Comparison of ENCODE assay signal across 19 mouse cellular contexts in the genomic region with DNA sequence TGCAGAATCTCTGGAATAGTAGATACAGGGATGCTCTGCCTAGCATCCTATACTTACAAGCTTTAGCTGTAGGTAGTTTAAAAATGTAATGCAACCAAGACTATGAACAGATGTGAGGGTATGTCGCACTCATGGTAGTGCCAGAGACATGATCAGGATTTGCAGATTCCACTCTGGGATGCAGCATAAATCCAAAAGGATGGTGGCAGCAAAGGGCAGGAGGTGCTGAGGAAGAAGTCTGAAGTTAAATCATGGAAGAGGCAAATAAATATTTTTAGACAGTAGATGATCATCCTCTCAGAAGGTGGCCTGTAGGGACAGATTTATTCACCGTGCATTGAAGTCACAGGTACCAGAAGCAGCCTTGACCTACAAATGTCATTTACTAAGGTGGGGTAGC.
DNase-seq lines count a peak whose midpoint lies in the region; ATAC-seq and TF ChIP-seq lines count a peak whose summit lies in the region.
"Had no signal": no experiment of that assay in that cellular context is flagged by ENCODE, and none has a peak within 500 bp of the region (broad histone marks: within the 10 kb centered on the region; RNA-seq: fewer than 3 reads in every experiment).

No protein-coding gene starts in this region.

- no peak overlapping the region for H3K4me2 ChIP-seq in forebrain, postnatal 0 days (ENCODE audit: low read depth)
- H3K4me2 ChIP-seq in forebrain, embryonic 11.5 days (ENCODE audit: low read depth, low read length, severe bottlenecking), result no peak overlapping the region
- H3K4me2 ChIP-seq in stomach, postnatal 0 days (replicated peaks; ENCODE audit: low read depth), result no peak overlapping the region
- H3K4me2 ChIP-seq: hindbrain, embryonic 13.5 days had no signal

- WGBS in forebrain, postnatal 0 days, result 90% methylated on average over 2 of the region's 2 CpGs
- 89% methylated on average over 2 of the region's 2 CpGs for WGBS in forebrain, embryonic 11.5 days
- 89% methylated on average over 2 of the region's 2 CpGs for WGBS in stomach, postnatal 0 days

- H3K9ac ChIP-seq in forebrain, postnatal 0 days, result no peak overlapping the region
- H3K9ac ChIP-seq in forebrain, embryonic 11.5 days (ENCODE audit: low read length), result no peak overlapping the region
- H3K9ac ChIP-seq in stomach, postnatal 0 days (ENCODE audit: low read length), result no peak overlapping the region
- H3K9ac ChIP-seq: hindbrain, embryonic 13.5 days had no signal

- no peak overlapping the region for H3K27ac ChIP-seq in forebrain, postnatal 0 days (ENCODE audit: low read depth, low read length)
- H3K27ac ChIP-seq in forebrain, embryonic 11.5 days (ENCODE audit: low read depth, low read length), result no peak overlapping the region
- H3K27ac ChIP-seq in layer of hippocampus, adult 2 months, result no peak overlapping the region
- H3K27ac ChIP-seq in stomach, postnatal 0 days (replicated peaks), result no peak overlapping the region
- H3K27ac ChIP-seq: embryonic facial prominence, embryonic 10.5 days; heart, embryonic 10.5 days; hindbrain, embryonic 13.5 days had no signal

- DNase-seq in forebrain, postnatal 0 days, result no peak
- no peak for DNase-seq in forebrain, embryonic 11.5 days (ENCODE audit: low spot score)
- DNase-seq in layer of hippocampus, adult 2 months (ENCODE audit: low spot score in 2 of 2), result no peak
- no peak for DNase-seq in layer of hippocampus, adult 11-12 months (ENCODE audit: low spot score)
- peak; percentile 21 for DNase-seq in brain, adult 2 months (ENCODE audit: low read depth, low spot score)
- DNase-seq in stomach, postnatal 0 days (ENCODE audit: low spot score), result no peak
- DNase-seq: adrenal gland, postnatal 14 days; cerebellum, adult 9-10 months; gastrocnemius, postnatal 36 days; heart, adult 11 months; heart, postnatal 10 days; heart, postnatal 4 days had no signal

- no peak for ATAC-seq in forebrain, postnatal 0 days
- no peak for ATAC-seq in forebrain, embryonic 11.5 days (replicated peaks; ENCODE audit: low FRiP score)
- no peak for ATAC-seq in stomach, postnatal 0 days (ENCODE audit: low FRiP score, low TSS enrichment)
- ATAC-seq: activated CD4-positive, CD25-positive, alpha-beta regulatory T cell, adult 4 months; forebrain, embryonic 14.5 days; Patski had no signal

- no peaks in the 10 kb centered on the region for H3K36me3 ChIP-seq in forebrain, postnatal 0 days (ENCODE audit: insufficient read depth)
- no peaks in the 10 kb centered on the region for H3K36me3 ChIP-seq in forebrain, embryonic 11.5 days (ENCODE audit: control insufficient read depth, insufficient read depth, low read length)
- no peaks in the 10 kb centered on the region for H3K36me3 ChIP-seq in stomach, postnatal 0 days (ENCODE audit: control insufficient read depth, insufficient read depth, low read length)
- H3K36me3 ChIP-seq: embryonic facial prominence, embryonic 10.5 days; heart, embryonic 10.5 days; hindbrain, embryonic 13.5 days had no signal

- no peaks in the 10 kb centered on the region for H3K9me3 ChIP-seq in forebrain, postnatal 0 days (ENCODE audit: low read length)
- no peaks in the 10 kb centered on the region for H3K9me3 ChIP-seq in forebrain, embryonic 11.5 days (ENCODE audit: control insufficient read depth, low read length)
- H3K9me3 ChIP-seq in stomach, postnatal 0 days (ENCODE audit: control insufficient read depth, low read length), result no peaks in the 10 kb centered on the region
- H3K9me3 ChIP-seq: embryonic facial prominence, embryonic 10.5 days; heart, embryonic 10.5 days; hindbrain, embryonic 13.5 days had no signal

- H3K4me1 ChIP-seq in forebrain, postnatal 0 days (ENCODE audit: insufficient read depth), result no peaks in the 10 kb centered on the region
- no peaks in the 10 kb centered on the region for H3K4me1 ChIP-seq in forebrain, embryonic 11.5 days (replicated peaks; ENCODE audit: control insufficient read depth, insufficient read depth, low read length)
- no peaks in the 10 kb centered on the region for H3K4me1 ChIP-seq in stomach, postnatal 0 days (replicated peaks; ENCODE audit: control insufficient read depth, insufficient read depth)
- H3K4me1 ChIP-seq: hindbrain, embryonic 13.5 days had no signal

- no peak for TF ChIP-seq EP300 in stomach, postnatal 0 days (optimal IDR thresholded peaks at IDR 0.05)

- no peaks in the 10 kb centered on the region for H3K27me3 ChIP-seq in forebrain, postnatal 0 days (ENCODE audit: insufficient read depth, low read length)
- no peaks in the 10 kb centered on the region for H3K27me3 ChIP-seq in forebrain, embryonic 11.5 days (ENCODE audit: control insufficient read depth, insufficient read depth, low read length)
- H3K27me3 ChIP-seq in stomach, postnatal 0 days (ENCODE audit: control insufficient read depth, insufficient read depth, low read length), result no peaks in the 10 kb centered on the region
- H3K27me3 ChIP-seq: CH12.LX; hindbrain, embryonic 13.5 days; Patski had no signal

- H3K4me3 ChIP-seq in forebrain, postnatal 0 days (ENCODE audit: low read depth, low read length), result no peak overlapping the region
- H3K4me3 ChIP-seq in forebrain, embryonic 11.5 days (ENCODE audit: low read depth, low read length), result no peak overlapping the region
- no peak overlapping the region for H3K4me3 ChIP-seq in layer of hippocampus, adult 2 months
- H3K4me3 ChIP-seq in stomach, postnatal 0 days (ENCODE audit: low read depth, low read length), result no peak overlapping the region
- H3K4me3 ChIP-seq: embryonic facial prominence, embryonic 10.5 days; heart, embryonic 10.5 days; hindbrain, embryonic 13.5 days had no signal

- peak; percentile 47 for TF ChIP-seq CTCF in forebrain, postnatal 0 days (IDR thresholded peaks at IDR 0.05; ENCODE audit: low read depth)
- TF ChIP-seq CTCF in layer of hippocampus, adult 2 months (conservative IDR thresholded peaks at IDR 0.05), result peak; percentile 44
- TF ChIP-seq CTCF in stomach, postnatal 0 days (IDR thresholded peaks at IDR 0.05; ENCODE audit: low read depth), result 0 out of 2 replicates have a peak, but pooled peaks have one; percentile 9
